Mouse (Mus musculus): Measurements from ENCODE around the gene Slc35b2.
A peak's percentile ranks its signal among the peaks of the same experiment; 100 is the strongest.

The Slc35b2 gene

DNA sequence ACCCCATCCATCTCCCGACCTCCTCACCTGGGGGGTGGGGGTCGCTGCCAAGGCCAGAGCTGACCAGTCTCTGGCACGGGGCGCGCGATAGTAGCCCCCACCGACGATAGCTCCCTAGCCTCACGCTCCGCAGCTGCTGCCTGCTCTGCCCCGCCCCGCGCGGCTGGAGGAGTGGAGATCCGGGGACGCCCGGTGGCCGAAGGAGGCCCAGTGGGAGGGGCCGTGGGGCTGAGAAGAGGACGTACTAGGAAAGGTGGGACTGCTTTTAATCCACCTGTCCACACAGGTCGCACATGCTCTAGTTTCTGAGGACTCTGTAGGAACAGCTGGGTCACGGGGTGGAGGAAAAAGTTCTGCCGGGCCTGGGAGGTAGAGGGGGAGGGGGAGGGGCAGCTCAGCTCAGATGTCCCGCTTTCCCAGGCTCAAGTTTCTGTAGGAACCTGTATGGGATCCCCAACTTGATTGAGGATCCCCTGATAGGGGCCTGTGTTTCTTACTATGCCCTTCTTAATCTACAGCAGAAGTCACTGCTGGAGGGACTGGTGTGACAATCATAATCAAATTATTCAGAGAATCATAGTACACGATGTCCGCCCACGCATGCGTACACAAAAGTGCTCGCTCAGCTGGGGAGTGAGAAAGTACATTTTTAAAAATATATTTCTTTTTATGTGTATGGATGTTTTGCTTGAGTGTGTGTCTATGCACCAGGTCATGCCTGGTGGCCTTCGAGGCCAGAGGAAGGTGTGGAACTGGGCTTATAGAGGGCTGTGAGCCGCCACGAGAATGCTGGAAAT is 36.0 kb downstream of the Slc35b2 start, which contains the start of gene Slc29a1:
Gene Slc29a1 (minus strand): TSS at position 161 of the 797 bp plus-strand sequence.
- DNase-seq (ENCODE audit: low spot score in 2 of 2): peak in 1 of 2 experiments; percentile 49

DNA sequence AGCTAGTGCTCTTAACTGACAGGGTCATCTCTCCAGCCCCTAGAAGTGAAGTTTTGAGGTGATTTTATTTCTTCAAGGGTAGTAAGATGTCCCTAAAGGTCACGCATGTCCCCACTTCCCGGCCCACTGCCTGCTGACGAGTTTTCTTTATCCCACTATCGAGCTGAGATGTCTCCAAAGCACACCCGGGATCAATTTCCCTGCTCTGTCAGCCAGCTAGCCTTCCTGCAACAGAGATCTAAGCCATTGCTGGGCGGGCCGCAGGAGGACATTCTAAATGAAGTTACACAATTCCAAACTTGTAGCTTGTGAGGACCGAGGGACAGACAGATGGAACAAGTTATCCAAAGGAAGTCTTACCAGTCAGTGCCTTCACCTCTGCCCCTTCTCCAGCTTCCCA is 36.6 kb downstream of the Slc35b2 start:
- DNase-seq (ENCODE audit: low spot score in 2 of 2): no peak

GRCm38 (mm10) chr17:45601325-45601724 is 37.7 kb downstream of the Slc35b2 start:
- no peak for DNase-seq (ENCODE audit: low spot score in 2 of 2)

DNA sequence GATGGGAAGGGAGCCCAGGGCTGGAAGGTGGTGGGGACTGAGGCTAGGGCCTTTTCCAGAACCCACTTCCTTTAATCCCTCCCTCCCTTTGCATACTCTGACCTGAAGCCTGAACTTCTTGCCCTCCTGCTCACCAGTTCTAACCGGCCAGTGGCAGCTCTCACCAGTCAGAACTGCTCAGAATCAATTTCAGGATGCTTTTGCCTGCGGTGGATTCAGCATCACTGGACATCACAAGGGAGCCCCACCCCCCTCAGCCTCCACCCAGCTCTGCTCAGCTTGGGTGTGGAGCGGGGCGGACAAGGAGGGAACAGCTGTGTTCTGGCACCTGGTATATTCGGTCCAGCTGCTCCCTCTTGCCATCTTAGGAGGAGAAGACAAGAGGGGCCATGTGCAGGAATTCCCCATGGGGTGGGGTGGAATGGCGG is 38.2 kb downstream of the Slc35b2 start, which contains the start of gene Mymx:
Gene Mymx (minus strand): TSS at position 226 of the 428 bp plus-strand sequence.
- DNase-seq (ENCODE audit: low spot score in 2 of 2): no peak

GRCm38 (mm10) chr17:45602984-45603383 is 39.3 kb downstream of the Slc35b2 start:
- no peak for DNase-seq (ENCODE audit: low spot score in 2 of 2)

- no peak for DNase-seq (ENCODE audit: low spot score in 2 of 2)
These were observed 43.6 kb downstream of the Slc35b2 start for GRCm38 (mm10) chr17:45606992-45607879.

- DNase-seq (ENCODE audit: low spot score in 2 of 2): no peak
These were observed 44.7 kb downstream of the Slc35b2 start for GRCm38 (mm10) chr17:45608396-45608795.

DNA sequence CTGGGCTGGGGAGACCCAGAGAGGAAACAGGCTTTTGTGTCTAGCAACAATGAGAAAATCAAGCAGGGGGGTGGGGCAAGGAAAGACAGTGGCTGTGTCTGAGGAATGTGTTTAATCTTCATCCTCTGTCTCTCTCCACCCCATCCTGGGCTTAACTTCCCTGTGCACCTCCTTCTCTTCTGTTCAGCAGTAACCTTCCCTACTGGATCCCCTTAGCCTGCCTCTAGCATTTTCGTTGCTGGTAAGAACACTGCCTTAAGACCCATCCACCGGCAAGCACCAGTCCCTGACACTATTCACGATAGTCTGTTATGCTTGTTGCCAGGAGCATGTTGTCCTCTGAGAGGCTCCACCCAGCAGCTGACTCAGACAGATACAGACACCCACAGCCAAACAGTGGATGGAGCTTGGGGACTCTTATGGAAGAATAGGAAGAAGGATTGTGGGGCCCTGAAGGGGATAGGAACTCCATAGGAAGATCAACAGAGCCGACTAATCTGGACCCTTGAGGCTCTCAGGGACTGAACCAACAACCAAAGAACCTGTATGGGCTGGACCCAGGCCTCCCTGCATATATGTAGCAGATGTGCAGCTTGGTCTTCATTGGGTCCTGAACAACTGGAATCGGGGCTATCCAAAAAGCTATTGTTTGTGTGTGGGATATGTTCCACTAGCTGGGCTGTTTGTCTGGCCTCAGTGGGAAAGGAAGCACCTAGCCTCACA is 46.6 kb downstream of the Slc35b2 start:
- DNase-seq (ENCODE audit: low spot score in 2 of 2): no peak

DNA sequence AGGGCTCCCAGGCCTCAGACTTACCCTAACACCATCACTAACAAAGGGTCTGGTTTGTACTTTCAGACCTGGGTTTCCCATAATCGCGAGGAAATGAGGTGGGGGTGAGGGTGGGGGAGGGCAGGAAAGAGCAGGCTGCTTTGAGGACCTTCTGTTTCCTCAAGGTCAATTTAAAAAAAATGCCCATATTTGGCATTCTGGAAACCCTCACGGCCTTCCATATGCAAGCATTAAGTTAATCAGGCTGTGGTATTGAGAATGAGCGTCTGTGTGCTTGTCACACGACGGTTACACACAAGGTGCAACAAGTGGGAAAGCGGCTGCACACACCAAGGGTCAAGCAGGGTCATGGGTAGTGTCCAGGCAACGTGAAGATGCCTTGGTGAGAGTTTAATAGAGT is 48.3 kb downstream of the Slc35b2 start:
- DNase-seq (ENCODE audit: low spot score in 2 of 2): no peak

DNA sequence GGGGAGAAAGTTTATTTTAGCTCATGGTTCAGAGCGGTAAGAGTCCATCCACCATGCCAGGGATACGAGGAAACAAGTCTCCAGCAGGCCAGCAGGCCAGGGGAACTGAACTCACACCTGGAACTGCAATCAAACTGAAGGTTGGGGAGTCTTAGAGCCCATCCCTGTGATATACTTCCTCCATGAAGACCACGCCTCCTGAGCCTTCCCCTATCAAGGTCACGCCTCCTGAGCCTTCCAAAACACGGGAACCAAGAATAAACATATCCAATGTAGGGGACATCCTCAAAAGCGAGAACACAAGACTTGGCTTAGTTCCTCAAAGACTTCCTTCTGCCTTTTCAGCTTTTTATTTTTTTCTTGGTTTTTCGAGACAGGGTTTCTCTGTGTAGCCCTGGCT is 49.2 kb downstream of the Slc35b2 start:
- DNase-seq (ENCODE audit: low spot score in 2 of 2): no peak

GRCm38 (mm10) chr17:45616046-45616650 is 52.5 kb downstream of the Slc35b2 start:
- DNase-seq (ENCODE audit: low spot score in 2 of 2): no peak

DNA sequence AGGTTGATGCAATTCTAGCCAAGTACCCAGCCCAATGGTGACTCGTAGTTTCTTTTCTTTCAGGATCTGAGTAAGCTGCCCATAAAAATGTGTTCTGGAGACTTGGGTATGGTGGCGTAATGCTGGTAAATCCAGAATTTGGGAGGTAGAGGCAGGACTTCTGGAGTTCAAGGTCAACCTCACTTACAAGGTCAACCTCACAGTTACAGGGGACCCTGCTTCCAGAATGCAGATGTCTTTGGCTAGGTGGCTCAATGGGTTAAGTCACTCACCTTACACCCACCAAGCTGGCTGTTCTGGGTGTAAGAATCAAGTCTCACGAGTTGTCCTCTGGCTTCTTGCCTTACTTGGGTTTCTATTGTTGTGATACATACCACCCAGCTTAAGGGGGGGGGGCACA is 53.0 kb downstream of the Slc35b2 start:
- DNase-seq (ENCODE audit: low spot score in 2 of 2): no peak

All from right cerebral cortex, adult 2 months (tissue).